Mouse (Mus musculus) small intestine, adult 2 months (tissue): ENCODE measurements around the gene Amigo2. TPM values are rescaled to one million over a fixed set of nuclear protein-coding genes. Genes with fewer than 3 reads are reported as not detected.

ENCODE experiments used
- H3K27ac ChIP-seq: fragments of 200-500 bp; 2 replicates; pipeline ENCODE4 v1.5.1; 2012; ENCODE audit warnings: low read depth, low read length, control low read depth, inconsistent platforms; ENCODE audit not compliant: insufficient read depth
- H3K27me3 ChIP-seq: fragments of 200-500 bp; 2 replicates; pipeline ENCODE4 v1.6.1; 2012; ENCODE audit warnings: mild to moderate bottlenecking, moderate library complexity, low read length, inconsistent platforms; ENCODE audit not compliant: control insufficient read depth, insufficient read depth
- H3K36me3 ChIP-seq: fragments of 200-500 bp; 2 replicates; pipeline ENCODE4 v1.6.1; 2012; ENCODE audit warnings: mild to moderate bottlenecking, low read length, control low read depth, inconsistent platforms; ENCODE audit not compliant: control insufficient read depth, insufficient read depth
- H3K4me1 ChIP-seq: fragments of 200-500 bp; 2 replicates; pipeline ENCODE4 v1.6.1; 2012; ENCODE audit warnings: low read length, inconsistent platforms, mixed read lengths; ENCODE audit not compliant: control insufficient read depth, insufficient read depth, insufficient read length
- H3K4me3 ChIP-seq: fragments of 200-500 bp; 2 replicates; pipeline ENCODE4 v1.5.1; 2012; ENCODE audit warnings: low read depth, mild to moderate bottlenecking, control low read depth, inconsistent platforms, low read length, moderate library complexity
- CTCF ChIP-seq: fragments of 200-500 bp; IDR thresholded peaks from 2 replicates; pipeline ENCODE4 v1.5.1; 2012; ENCODE audit warnings: low read depth, mild to moderate bottlenecking, control low read depth, inconsistent platforms, low read length, moderate library complexity, mixed read lengths; ENCODE audit not compliant: insufficient replicate concordance, insufficient read length; ENCODE audit errors: extremely low read depth
- POLR2A ChIP-seq: fragments of 200-500 bp; IDR thresholded peaks from 2 replicates; pipeline ENCODE4 v1.6.1; 2012; ENCODE audit warnings: low read depth, mild to moderate bottlenecking, control low read depth, inconsistent platforms, low read length, moderate library complexity
- WGBS: fragments of 180-500 bp; shearing (Covaris S2); methylation state at CpG from one replicate; pipeline ENCODE4 v1.1.7; 2018; 5-methylcytosine and 5-hydroxymethylcytosine counted together
- polyA plus RNA-seq: library from polyadenylated mRNA; depleted of rRNA; stranded (reverse); fragments of >200 nt; gene quantifications from 2 replicates; pipeline ENCODE4 v1.2.3, GENCODE M21; 2012

Amigo2 gene
- polyA plus RNA-seq, 1 experiment, result 0.80 TPM

GRCm38 (mm10) chr15:97278340-97278948 lies 31.4 kb upstream of the Amigo2 start:
- WGBS, result 93% methylated on average over 9 of the region's 9 CpGs
- Histone ChIP-seq H3K27ac (no peak overlapping the region), H3K36me3 (no peaks in the 10 kb centered on the region), H3K4me1 (peaks cover 3% of the 10 kb centered on the region; the same call in 1 of the 2 replicates), H3K27me3 (no peaks in the 10 kb centered on the region), H3K4me3 (no peak overlapping the region)
- TF ChIP-seq POLR2A (no peak), CTCF (no peak)

GRCm38 (mm10) chr15:97277328-97277727 lies 30.2 kb upstream of the Amigo2 start:
- peaks cover 3% of the 10 kb centered on the region; the same call in 1 of the 2 replicates for H3K4me1 ChIP-seq
- H3K27me3 ChIP-seq, result no peaks in the 10 kb centered on the region
- no peaks in the 10 kb centered on the region for H3K36me3 ChIP-seq
- WGBS, result 78% methylated on average over 10 of the region's 10 CpGs
- H3K4me3 ChIP-seq, result no peak overlapping the region
- TF ChIP-seq CTCF, result no peak
- TF ChIP-seq POLR2A, result no peak
- H3K27ac ChIP-seq, result no peak overlapping the region

GRCm38 (mm10) chr15:97276660-97277153 lies 29.6 kb upstream of the Amigo2 start:
- Histone ChIP-seq H3K36me3 (no peaks in the 10 kb centered on the region), H3K27me3 (no peaks in the 10 kb centered on the region), H3K27ac (no peak overlapping the region), H3K4me1 (peaks cover 3% of the 10 kb centered on the region; the same call in 1 of the 2 replicates), H3K4me3 (no peak overlapping the region)
- 30% methylated on average over 20 of the region's 20 CpGs for WGBS
- TF ChIP-seq CTCF, result no peak
- TF ChIP-seq POLR2A, result no peak

- Histone ChIP-seq H3K36me3 (no peaks in the 10 kb centered on the region), H3K27ac (no peak overlapping the region), H3K4me3 (no peak overlapping the region), H3K4me1 (peaks cover 3% of the 10 kb centered on the region; the same call in 1 of the 2 replicates), H3K27me3 (no peaks in the 10 kb centered on the region)
- TF ChIP-seq POLR2A, result no peak
- no peak for TF ChIP-seq CTCF
- WGBS, result 83% methylated on average over 12 of the region's 12 CpGs
These were observed 28.7 kb upstream of the Amigo2 start for GRCm38 (mm10) chr15:97275626-97276395.

- Histone ChIP-seq H3K4me3 (no peak overlapping the region), H3K4me1 (peaks cover 3% of the 10 kb centered on the region; the same call in 1 of the 2 replicates), H3K27me3 (no peaks in the 10 kb centered on the region), H3K36me3 (no peaks in the 10 kb centered on the region), H3K27ac (no peak overlapping the region)
- 81% methylated on average over 3 of the region's 3 CpGs for WGBS
- TF ChIP-seq CTCF, result no peak
- TF ChIP-seq POLR2A, result no peak
These were observed 25.7 kb upstream of the Amigo2 start for GRCm38 (mm10) chr15:97272831-97273230.

GRCm38 (mm10) chr15:97271985-97272697 lies 25.1 kb upstream of the Amigo2 start:
- Histone ChIP-seq H3K27ac (no peak overlapping the region), H3K36me3 (no peaks in the 10 kb centered on the region), H3K27me3 (no peaks in the 10 kb centered on the region), H3K4me1 (peaks cover 3% of the 10 kb centered on the region; the same call in 1 of the 2 replicates), H3K4me3 (no peak overlapping the region)
- TF ChIP-seq CTCF (no peak), POLR2A (no peak)
- 17% methylated on average over 7 of the region's 7 CpGs for WGBS
